Mouse (Mus musculus) telencephalon, adult 2 months (tissue): ENCODE measurements at regions not wholly inside any gene's neighbourhood (a gene's known extent, or its start where the extent isn't known, plus 50 kb on each side); places are given as distances from the start of the nearest gene placed in this dataset.
"Not testable (repeated sequence)": the region's sequence is repeated elsewhere in the genome, so short reads cannot be mapped to it uniquely, and the experiment has no call there.

Experiments
- DNase-seq: peaks from one replicate; pipeline ENCODE4 v3.0.0-alpha.2; 2011; ENCODE audit warnings: low read depth, low spot score

GRCm38 (mm10) chr3:130828346-130828745, 98.1 kb upstream of the Rpl34 start:
- DNase-seq, result no peak

GRCm38 (mm10) chr3:130827934-130828333, 97.7 kb upstream of the Rpl34 start:
- no peak for DNase-seq

- DNase-seq, result no peak
Measured at GRCm38 (mm10) chr3:130827021-130827420, 96.8 kb upstream of the Rpl34 start.

- no peak for DNase-seq
Measured at GRCm38 (mm10) chr3:130819837-130820098, 89.6 kb upstream of the Rpl34 start.

GRCm38 (mm10) chr3:130819031-130819836, 89.0 kb upstream of the Rpl34 start:
- no peak for DNase-seq

GRCm38 (mm10) chr3:130818467-130819030, 88.4 kb upstream of the Rpl34 start:
- peak; percentile 60 for DNase-seq

GRCm38 (mm10) chr3:130809696-130810665, 79.8 kb upstream of the Rpl34 start:
- no peak for DNase-seq

- no peak for DNase-seq
Measured at GRCm38 (mm10) chr3:130805345-130805744, 75.1 kb upstream of the Rpl34 start.

- no peak for DNase-seq
Measured at GRCm38 (mm10) chr3:130804327-130804662, 74.1 kb upstream of the Rpl34 start.

- no peak for DNase-seq
Measured at GRCm38 (mm10) chr3:130803591-130804326, 73.6 kb upstream of the Rpl34 start.

- no peak for DNase-seq
Measured at GRCm38 (mm10) chr3:130800016-130800415, 69.8 kb upstream of the Rpl34 start.

GRCm38 (mm10) chr3:130797956-130798355, 67.8 kb upstream of the Rpl34 start:
- not testable (repeated sequence) for DNase-seq

GRCm38 (mm10) chr3:130796531-130796930, 66.3 kb upstream of the Rpl34 start:
- no peak for DNase-seq

- no peak for DNase-seq
Measured at GRCm38 (mm10) chr3:130795396-130795795, 65.2 kb upstream of the Rpl34 start.

- no peak for DNase-seq
Measured at GRCm38 (mm10) chr3:130794142-130794925, 64.1 kb upstream of the Rpl34 start.

- no peak for DNase-seq
Measured at GRCm38 (mm10) chr3:130780706-130781240, 50.6 kb upstream of the Rpl34 start.
